Mouse (Mus musculus) midbrain, embryonic 12.5 days (tissue): ENCODE data around the gene Esrra. TPM values are rescaled to one million over a fixed set of nuclear protein-coding genes. Genes with fewer than 3 reads are reported as not detected.
A peak's percentile ranks its signal among the peaks of the same experiment; 100 is the strongest.

Source experiments
- ATAC-seq: fragments of 200-750 bp; cut with Nextera tagmentation; 2 replicates; pipeline ENCODE4 v1.8.0; 2017; ENCODE audit warnings: low read depth, moderate TSS enrichment, moderate library complexity; ENCODE audit not compliant: low FRiP score
- H3K27ac ChIP-seq: fragments of 300-500 bp; sonication (generic); replicated peaks from 2 replicates; pipeline ENCODE4 v1.5.1; 2016; ENCODE audit warnings: mild to moderate bottlenecking
- H3K27me3 ChIP-seq: fragments of 300-500 bp; sonication (generic); 2 replicates; pipeline ENCODE4 v1.6.1; 2016; ENCODE audit warnings: mild to moderate bottlenecking
- H3K36me3 ChIP-seq: fragments of 300-500 bp; sonication (generic); 2 replicates; pipeline ENCODE4 v1.6.1; 2016
- H3K4me1 ChIP-seq: fragments of 300-500 bp; sonication (generic); 2 replicates; pipeline ENCODE4 v1.6.1; 2016
- H3K4me2 ChIP-seq: fragments of 300-500 bp; sonication (generic); replicated peaks from 2 replicates; pipeline ENCODE4 v1.6.1; 2016; ENCODE audit warnings: mild to moderate bottlenecking, moderate library complexity
- H3K4me3 ChIP-seq: fragments of 300-500 bp; sonication (generic); 2 replicates; pipeline ENCODE4 v1.5.1; 2016; ENCODE audit warnings: mild to moderate bottlenecking
- H3K9ac ChIP-seq: fragments of 300-500 bp; sonication (generic); replicated peaks from 2 replicates; pipeline ENCODE4 v1.6.1; 2016; ENCODE audit warnings: mild to moderate bottlenecking, moderate library complexity
- H3K9me3 ChIP-seq: fragments of 300-500 bp; sonication (generic); 2 replicates; pipeline ENCODE4 v1.6.1; 2016; ENCODE audit warnings: mild to moderate bottlenecking
- WGBS: fragments of 180-500 bp; shearing (Covaris S2); methylation state at CpG from one replicate; pipeline ENCODE4 v1.1.7; 2016; 5-methylcytosine and 5-hydroxymethylcytosine counted together
- polyA plus RNA-seq: library from polyadenylated mRNA; unstranded; fragments of >200 nt; fragmentation: Nextera tagmentation; extraction: Ambion mirVana; gene quantifications from 2 replicates; pipeline ENCODE4 v1.2.1, GENCODE M21; 2016

Esrra gene
- 13.9 and 14.3 TPM in 2 replicates for polyA plus RNA-seq

DNA sequence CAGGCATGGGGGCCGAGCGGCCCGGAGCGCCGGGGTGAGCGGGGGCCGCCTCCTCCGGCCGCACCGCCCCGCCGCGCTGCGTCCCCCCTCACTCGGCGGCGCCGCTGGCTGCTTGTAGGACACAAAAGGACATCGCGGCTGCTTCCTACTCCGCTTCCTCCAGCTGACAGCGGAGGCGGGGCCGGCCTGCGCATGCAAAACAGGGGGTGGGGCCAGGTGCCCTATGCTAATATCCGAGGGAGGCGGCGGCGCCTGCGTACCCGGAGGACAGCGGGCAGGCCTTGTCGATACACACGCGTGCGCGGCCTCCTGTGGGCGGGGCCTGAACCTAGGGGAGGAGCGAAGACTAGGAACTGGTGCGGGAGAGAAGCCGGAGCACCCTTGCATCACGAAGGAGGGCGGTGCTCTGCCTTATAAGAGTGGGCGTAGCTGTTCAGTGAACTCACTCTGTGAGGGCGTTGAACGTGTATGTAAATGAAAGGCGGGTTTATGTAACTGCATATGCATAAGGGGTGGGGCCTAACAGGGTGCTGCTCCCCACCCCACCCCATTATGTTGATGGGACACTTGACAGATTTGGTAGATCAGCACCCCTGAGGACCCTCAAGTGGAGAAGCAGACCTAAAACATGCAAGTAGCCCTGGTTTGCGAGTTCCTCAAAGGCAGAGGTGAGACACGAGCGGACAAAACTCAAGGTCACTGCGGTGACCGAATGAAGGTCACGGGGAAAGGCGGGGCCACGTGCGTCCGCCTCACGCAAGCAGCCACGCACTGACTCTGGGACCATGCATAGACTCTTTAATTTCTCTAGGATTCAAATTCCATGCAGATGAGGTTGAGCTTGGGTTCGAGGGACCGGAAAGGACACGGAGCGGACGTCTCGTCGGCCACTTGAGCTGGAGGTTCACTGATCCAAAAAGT is at the start of gene Esrra:
TSS of gene Esrra (minus strand) at position 167 of the 921 bp plus-strand sequence.
- ATAC-seq, result peak; percentile 93
- WGBS, result 1% methylated on average over 60 of the region's 66 CpGs
- Histone ChIP-seq H3K4me1 (peaks cover 43% of the 10 kb centered on the region), H3K27ac (peak within 1 kb of the TSS; percentile 92), H3K4me2 (peak within 1 kb of the TSS; percentile 91), H3K27me3 (peaks cover 49% of the 10 kb centered on the region), H3K9ac (peak within 1 kb of the TSS; percentile 96), H3K36me3 (no peaks in the 10 kb centered on the region), H3K9me3 (no peaks in the 10 kb centered on the region), H3K4me3 (peak within 1 kb of the TSS; percentile 91)

DNA sequence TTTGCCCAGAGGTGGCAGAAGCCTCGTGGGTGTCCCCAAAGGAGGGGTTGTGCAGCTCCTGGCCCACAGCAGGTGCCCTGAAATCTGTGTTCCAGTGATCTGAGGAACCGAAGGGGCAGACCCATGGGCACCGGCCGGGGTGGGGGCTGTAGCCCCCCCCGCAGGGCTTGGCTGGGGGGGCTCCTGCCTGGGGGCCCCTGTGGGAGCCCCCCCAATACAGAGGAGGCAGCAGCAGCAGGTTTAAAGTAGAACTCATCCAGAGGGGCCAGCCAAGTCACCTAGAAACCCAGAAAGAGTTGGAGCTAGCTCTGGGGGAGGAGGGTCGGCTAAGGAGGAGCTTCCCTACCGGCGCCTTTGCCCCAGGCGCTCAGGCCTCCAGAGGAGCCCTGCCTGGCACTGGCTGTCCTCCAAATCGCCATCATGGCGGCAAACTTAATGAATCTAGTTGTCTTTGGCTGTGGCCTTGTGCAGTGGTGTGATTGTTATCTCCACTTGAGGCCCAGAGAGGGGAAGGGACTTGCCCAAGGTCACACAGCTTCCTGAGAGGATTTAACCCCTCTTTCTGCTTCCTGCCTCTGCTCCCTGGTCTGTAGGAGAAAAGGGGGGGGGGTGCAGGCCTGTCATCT is 49.0 kb upstream of the Esrra start:
- Histone ChIP-seq H3K9ac (no peak overlapping the region), H3K27me3 (peaks cover 57% of the 10 kb centered on the region), H3K4me1 (peaks cover 28% of the 10 kb centered on the region), H3K4me3 (peak overlapping the region; percentile 44), H3K4me2 (peak overlapping the region; percentile 53; the same call in 1 of the 2 replicates), H3K9me3 (no peaks in the 10 kb centered on the region), H3K36me3 (no peaks in the 10 kb centered on the region), H3K27ac (no peak overlapping the region)
- WGBS, result 21% methylated on average over 11 of the region's 11 CpGs
- no peak for ATAC-seq

DNA sequence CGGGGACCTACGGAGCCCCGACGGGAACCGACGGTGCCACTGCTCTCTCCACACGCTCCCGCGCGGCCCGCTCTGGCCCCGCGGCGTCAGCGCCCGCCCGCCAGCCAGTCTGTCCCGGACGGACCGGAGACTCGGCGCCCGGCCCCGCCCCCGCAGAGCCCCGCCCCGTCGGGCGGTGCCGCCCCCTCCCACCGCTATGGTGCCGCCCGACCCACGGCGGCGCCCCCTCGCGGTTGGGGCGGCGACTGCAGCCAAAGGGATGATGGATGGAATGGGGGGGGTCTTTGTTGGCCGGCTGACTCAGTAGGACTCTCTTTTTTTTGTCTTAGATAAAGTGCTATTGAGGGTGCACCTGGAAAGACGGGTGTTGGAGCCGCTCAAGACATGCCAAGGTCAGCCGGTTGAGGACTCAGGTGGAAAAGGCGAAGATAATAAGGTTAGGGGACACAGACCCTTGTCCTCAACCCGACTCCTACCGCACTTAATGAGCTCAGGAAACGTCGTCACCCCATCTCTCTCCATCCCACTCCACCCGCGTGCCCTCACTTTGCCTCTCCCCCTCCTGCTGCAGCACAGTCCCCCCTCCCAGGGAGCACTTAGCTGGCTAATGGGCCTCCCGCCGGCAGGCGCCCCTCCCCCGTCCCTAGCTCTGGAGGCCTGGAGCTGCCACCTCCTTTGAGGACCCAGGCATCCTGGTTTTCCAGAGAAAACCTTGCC is 48.2 kb upstream of the Esrra start:
- H3K9ac ChIP-seq, result peak overlapping the region; percentile 31; the same call in 1 of the 2 replicates
- no peak overlapping the region for H3K27ac ChIP-seq
- peaks cover 28% of the 10 kb centered on the region for H3K4me1 ChIP-seq
- ATAC-seq, result 0 out of 2 replicates have a peak, but pooled peaks have one; percentile 25
- peaks cover 57% of the 10 kb centered on the region for H3K27me3 ChIP-seq
- H3K4me3 ChIP-seq, result peak overlapping the region; percentile 44
- WGBS, result 1% methylated on average over 55 of the region's 55 CpGs
- H3K9me3 ChIP-seq, result no peaks in the 10 kb centered on the region
- H3K36me3 ChIP-seq, result no peaks in the 10 kb centered on the region
- peak overlapping the region; percentile 53 for H3K4me2 ChIP-seq

DNA sequence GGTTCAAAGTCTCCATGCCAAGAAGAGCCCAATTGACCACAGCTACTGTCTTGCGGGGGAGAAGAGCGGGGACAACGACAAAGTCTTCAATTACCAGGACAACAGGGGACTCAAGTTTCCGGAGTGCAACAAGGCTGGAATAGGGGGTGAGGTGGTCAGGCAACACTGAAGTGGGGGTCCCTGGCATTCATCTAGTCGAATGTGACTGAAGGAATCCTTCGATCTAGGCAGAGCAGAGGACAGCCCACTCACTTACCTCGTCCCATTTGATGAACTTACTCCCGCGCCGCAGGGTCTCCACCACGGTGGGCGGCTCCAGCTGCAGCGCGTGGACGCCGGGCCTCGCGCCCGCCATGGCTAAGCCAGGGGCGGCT is 47.7 kb upstream of the Esrra start:
- H3K4me2 ChIP-seq, result peak overlapping the region; percentile 53
- no peak for ATAC-seq
- peak overlapping the region; percentile 44 for H3K4me3 ChIP-seq
- H3K27ac ChIP-seq, result no peak overlapping the region
- peaks cover 57% of the 10 kb centered on the region for H3K27me3 ChIP-seq
- under 1% methylated on average over 20 of the region's 20 CpGs for WGBS
- H3K9ac ChIP-seq, result peak overlapping the region; percentile 31; the same call in 1 of the 2 replicates
- H3K36me3 ChIP-seq, result 0 out of 2 replicates have a peak, but pooled peaks cover 2% of the 10 kb centered on the region
- no peaks in the 10 kb centered on the region for H3K9me3 ChIP-seq
- peaks cover 28% of the 10 kb centered on the region for H3K4me1 ChIP-seq

DNA sequence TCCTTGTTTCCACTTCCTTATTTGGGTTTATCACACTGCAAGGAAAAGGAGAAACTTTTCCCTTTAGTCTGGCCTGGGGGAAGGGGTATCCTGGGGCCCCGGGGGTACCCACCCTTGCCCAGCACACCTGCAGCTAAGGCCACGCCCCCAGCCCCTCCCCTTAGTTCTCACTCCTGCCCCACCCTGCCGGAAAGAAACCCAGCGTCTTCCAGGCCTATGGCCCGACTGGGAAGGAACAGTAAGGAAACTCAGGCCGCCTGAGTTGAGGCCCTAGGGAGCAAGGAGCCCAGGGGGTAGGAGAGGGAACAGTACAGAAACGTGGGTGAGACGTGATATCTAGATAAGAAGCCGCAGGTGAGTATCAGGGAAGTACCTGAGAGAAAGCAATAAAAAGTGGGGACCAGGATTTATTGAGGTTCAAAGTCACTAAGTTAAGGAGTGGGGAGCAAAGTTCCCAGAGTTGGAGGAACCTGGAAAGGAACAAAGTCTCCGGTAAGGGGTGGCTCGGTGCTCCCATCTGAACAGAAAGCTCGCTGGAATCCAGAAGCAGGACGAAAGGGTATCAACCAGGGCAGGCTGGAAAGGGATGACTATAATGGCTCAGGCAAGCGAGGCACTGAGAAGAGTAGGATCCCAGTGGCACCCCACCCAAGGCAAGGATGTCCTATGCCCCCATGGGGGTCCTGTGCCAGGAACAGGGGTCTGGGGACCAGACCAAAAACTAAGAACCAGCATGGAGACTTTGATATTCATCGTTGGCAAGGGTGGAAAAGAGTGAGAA is 47.1 kb upstream of the Esrra start:
- Histone ChIP-seq H3K9ac (no peak overlapping the region), H3K27ac (no peak overlapping the region), H3K4me3 (peak overlapping the region; percentile 44), H3K36me3 (0 out of 2 replicates have a peak, but pooled peaks cover 3% of the 10 kb centered on the region), H3K27me3 (peaks cover 57% of the 10 kb centered on the region), H3K4me2 (peak overlapping the region; percentile 53), H3K9me3 (no peaks in the 10 kb centered on the region), H3K4me1 (peaks cover 23% of the 10 kb centered on the region)
- WGBS, result 15% methylated on average over 15 of the region's 15 CpGs
- ATAC-seq, result no peak

DNA sequence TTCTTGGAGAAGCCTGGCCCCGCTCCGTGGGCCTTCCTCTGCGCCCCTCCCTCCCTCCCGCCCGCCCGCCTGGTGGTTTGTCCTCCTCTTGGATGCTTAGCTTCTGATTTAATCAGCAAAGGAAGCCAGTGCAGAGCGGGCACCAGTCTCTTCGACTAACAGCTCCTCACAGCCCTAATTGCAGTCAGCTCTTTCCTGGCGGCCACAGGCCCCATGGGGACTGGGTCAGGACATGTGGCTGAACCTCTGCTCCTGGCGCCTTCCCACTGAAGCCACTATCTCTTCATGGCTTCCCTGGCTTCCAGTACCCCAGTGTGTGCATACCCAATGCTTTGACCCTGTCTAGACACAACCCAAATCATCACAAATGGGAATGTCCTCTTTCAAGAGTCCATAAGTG is 34.8 kb upstream of the Esrra start:
- Histone ChIP-seq H3K36me3 (peaks cover 17% of the 10 kb centered on the region), H3K9ac (no peak overlapping the region), H3K27ac (no peak overlapping the region), H3K9me3 (no peaks in the 10 kb centered on the region), H3K4me2 (no peak overlapping the region), H3K4me3 (no peak overlapping the region), H3K27me3 (no peaks in the 10 kb centered on the region), H3K4me1 (peaks cover 13% of the 10 kb centered on the region)
- no peak for ATAC-seq
- 79% methylated on average over 10 of the region's 10 CpGs for WGBS

DNA sequence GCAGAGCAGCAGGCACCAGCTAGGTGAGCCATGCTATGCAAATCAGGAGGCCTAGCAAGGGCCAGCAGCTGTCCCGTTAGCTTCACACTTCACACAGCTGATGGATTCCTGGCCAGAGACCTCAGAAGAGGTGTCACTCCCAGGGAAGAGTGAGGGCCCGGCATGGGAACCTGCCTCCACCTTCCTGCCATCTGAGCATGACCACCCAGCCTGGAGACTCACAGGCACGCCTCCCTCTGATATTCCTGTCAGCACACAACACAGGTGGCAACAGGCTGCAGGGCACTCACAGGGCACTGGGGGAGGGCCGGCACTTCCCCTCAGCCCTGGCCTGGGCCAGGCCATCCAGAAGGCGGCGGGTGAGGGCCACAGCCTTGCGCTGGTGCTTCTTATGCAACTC is 33.8 kb upstream of the Esrra start:
- Histone ChIP-seq H3K27ac (no peak overlapping the region), H3K36me3 (peaks cover 15% of the 10 kb centered on the region), H3K9ac (no peak overlapping the region), H3K9me3 (no peaks in the 10 kb centered on the region), H3K4me1 (peaks cover 14% of the 10 kb centered on the region), H3K4me3 (no peak overlapping the region), H3K27me3 (no peaks in the 10 kb centered on the region), H3K4me2 (no peak overlapping the region)
- whole genome bisulfite sequencing, result 88% methylated on average over 7 of the region's 7 CpGs
- ATAC-seq, result no peak

DNA sequence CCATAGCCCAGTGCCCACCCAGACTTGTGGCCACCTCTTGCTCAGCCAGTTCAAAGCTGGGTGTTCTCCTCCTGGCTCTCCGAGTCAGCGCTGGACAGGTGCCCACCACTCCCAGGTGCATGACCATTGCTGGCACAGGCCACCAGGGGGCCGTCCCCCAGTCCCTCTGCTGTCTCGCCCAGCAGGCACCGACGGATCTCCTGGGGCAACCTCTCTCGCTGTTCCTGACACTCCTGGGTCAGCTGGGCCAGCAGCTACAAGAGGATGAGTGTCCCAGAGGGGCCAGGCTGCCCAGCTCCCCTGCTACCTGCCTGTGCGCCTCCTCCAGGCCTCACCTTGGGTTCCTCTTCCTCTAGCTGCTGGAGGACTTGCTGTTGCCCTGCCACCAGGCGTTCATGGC is 32.4 kb upstream of the Esrra start:
- Histone ChIP-seq H3K36me3 (peaks cover 7% of the 10 kb centered on the region), H3K27me3 (no peaks in the 10 kb centered on the region), H3K4me3 (no peak overlapping the region), H3K4me2 (no peak overlapping the region), H3K9me3 (no peaks in the 10 kb centered on the region), H3K9ac (no peak overlapping the region), H3K27ac (no peak overlapping the region), H3K4me1 (peaks cover 23% of the 10 kb centered on the region)
- WGBS, result 54% methylated on average over 9 of the region's 9 CpGs
- no peak for ATAC-seq

DNA sequence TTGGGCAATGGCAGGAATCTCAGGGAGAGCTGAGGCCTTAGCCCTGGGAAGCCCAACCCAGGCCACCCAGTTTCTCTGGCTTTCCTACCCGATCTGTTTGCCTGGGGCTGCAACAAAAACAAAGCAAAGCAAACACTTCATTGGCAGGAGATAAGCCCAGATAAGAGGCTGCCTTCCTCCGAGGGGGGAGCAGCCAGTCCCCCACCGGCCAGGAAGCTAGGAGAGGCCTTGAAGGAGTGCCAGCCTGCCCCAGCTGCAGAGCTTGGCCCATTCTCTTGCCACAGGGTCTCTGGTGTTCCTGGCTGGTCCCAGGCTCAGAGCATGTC is 31.1 kb upstream of the Esrra start:
- H3K9ac ChIP-seq, result peak overlapping the region; percentile 56
- H3K9me3 ChIP-seq, result no peaks in the 10 kb centered on the region
- H3K4me2 ChIP-seq, result peak overlapping the region; percentile 83
- whole genome bisulfite sequencing, result 35% methylated on average over 3 of the region's 3 CpGs
- peak overlapping the region; percentile 98; the same call in 1 of the 2 replicates for H3K27ac ChIP-seq
- H3K27me3 ChIP-seq, result no peaks in the 10 kb centered on the region
- peaks cover 7% of the 10 kb centered on the region for H3K36me3 ChIP-seq
- ATAC-seq, result no peak
- H3K4me1 ChIP-seq, result peaks cover 23% of the 10 kb centered on the region
- H3K4me3 ChIP-seq, result peak overlapping the region; percentile 60

DNA sequence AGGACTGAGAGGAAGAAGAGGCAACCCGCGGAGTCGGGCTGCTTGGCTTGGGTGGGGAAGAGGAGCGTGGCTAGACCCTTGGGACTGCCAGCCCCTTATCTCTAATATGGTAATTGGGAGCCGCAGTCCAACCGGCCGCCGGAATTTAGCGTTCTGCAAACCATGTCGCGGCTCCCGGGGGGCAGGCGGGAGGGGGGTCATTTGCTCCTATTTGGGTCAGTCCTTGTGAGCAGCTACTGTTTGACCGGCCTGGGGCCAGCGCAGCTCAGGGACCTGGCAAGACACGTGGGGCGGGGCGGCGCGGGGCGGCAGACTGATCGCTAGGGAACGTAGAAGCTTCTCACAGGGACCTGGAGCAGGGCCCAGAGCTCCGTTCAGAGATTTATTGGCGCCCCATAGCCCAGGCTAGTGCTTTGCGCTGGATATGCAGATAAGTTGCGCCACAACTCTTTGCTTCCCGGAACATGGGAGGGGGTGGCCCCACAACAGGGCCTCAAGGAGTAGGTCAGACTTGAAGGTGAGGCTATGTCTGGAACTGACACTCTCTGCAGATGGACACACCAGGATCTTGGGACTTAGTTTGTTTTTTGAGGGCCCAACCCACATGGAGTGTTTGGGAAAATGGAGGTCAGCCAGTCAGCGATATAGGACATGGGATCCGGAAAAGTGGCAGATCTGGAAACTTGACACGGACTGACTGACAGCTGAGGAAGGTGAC is 30.5 kb upstream of the Esrra start:
- no peaks in the 10 kb centered on the region for H3K27me3 ChIP-seq
- peak overlapping the region; percentile 83 for H3K4me2 ChIP-seq
- 3% methylated on average over 31 of the region's 31 CpGs for WGBS
- peaks cover 7% of the 10 kb centered on the region for H3K36me3 ChIP-seq
- H3K4me1 ChIP-seq, result peaks cover 23% of the 10 kb centered on the region
- peak; percentile 44 for ATAC-seq
- H3K9me3 ChIP-seq, result no peaks in the 10 kb centered on the region
- H3K9ac ChIP-seq, result peak overlapping the region; percentile 56
- peak overlapping the region; percentile 98 for H3K27ac ChIP-seq
- H3K4me3 ChIP-seq, result peak overlapping the region; percentile 60
